Mouse (Mus musculus) forebrain, postnatal 0 days (tissue): ENCODE measurements around the gene Hist2h2aa1. TPM values are rescaled to one million over a fixed set of nuclear protein-coding genes. Genes with fewer than 3 reads are reported as not detected.
"Not testable (repeated sequence)": the region's sequence is repeated elsewhere in the genome, so short reads cannot be mapped to it uniquely, and the experiment has no call there.

Experiments
- ATAC-seq: fragments of 200-750 bp; cut with Nextera tagmentation; 2 replicates; pipeline ENCODE4 v1.8.0; 2017; ENCODE audit warnings: mild to moderate bottlenecking, moderate library complexity
- DNase-seq: peaks from one replicate; pipeline ENCODE4 v3.0.0-alpha.2; 2015
- H3K27ac ChIP-seq: fragments of 300-500 bp; sonication (generic); 2 replicates; pipeline ENCODE4 v1.5.1; 2014; ENCODE audit warnings: low read depth, mild to moderate bottlenecking, antibody characterized with exemption, low read length, moderate library complexity, mixed read lengths
- H3K27me3 ChIP-seq: fragments of 300-500 bp; sonication (generic); 2 replicates; pipeline ENCODE4 v1.6.1; 2014; ENCODE audit warnings: mild to moderate bottlenecking, low read length, mixed read lengths; ENCODE audit not compliant: insufficient read depth
- H3K36me3 ChIP-seq: fragments of 300-500 bp; sonication (generic); 2 replicates; pipeline ENCODE4 v1.6.1; 2014; ENCODE audit warnings: mild to moderate bottlenecking, moderate library complexity; ENCODE audit not compliant: insufficient read depth
- H3K4me1 ChIP-seq: fragments of 300-500 bp; sonication (generic); 2 replicates; pipeline ENCODE4 v1.6.1; 2014; ENCODE audit warnings: antibody characterized with exemption; ENCODE audit not compliant: insufficient read depth
- H3K4me2 ChIP-seq: fragments of 300-500 bp; sonication (generic); 2 replicates; pipeline ENCODE4 v1.6.1; 2014; ENCODE audit warnings: low read depth, mild to moderate bottlenecking, moderate library complexity
- H3K4me3 ChIP-seq: fragments of 300-500 bp; sonication (generic); 2 replicates; pipeline ENCODE4 v1.5.1; 2014; ENCODE audit warnings: low read depth, low read length, mixed read lengths
- H3K9ac ChIP-seq: fragments of 300-500 bp; sonication (generic); 2 replicates; pipeline ENCODE4 v1.6.1; 2014; ENCODE audit warnings: mild to moderate bottlenecking
- H3K9me3 ChIP-seq: fragments of 300-500 bp; sonication (generic); 2 replicates; pipeline ENCODE4 v1.6.1; 2016; ENCODE audit warnings: low read length
- CTCF ChIP-seq: sonication (generic); IDR thresholded peaks from 2 replicates; pipeline ENCODE4 v1.5.1; 2016; ENCODE audit warnings: antibody characterized with exemption, control low read depth, low read depth
- WGBS: fragments of 180-500 bp; shearing (Covaris S2); extraction: QIAGEN DNeasy Blood & Tissue Kit; methylation state at CpG from one replicate; pipeline ENCODE4 v1.1.7; 2014; 5-methylcytosine and 5-hydroxymethylcytosine counted together
- polyA plus RNA-seq: library from polyadenylated mRNA; unstranded; fragments of >200 nt; fragmentation: Nextera tagmentation; extraction: Ambion mirVana; gene quantifications from 2 replicates; pipeline ENCODE4 v1.2.1, GENCODE M21; 2015
- total RNA-seq: library from RNA; depleted of rRNA; stranded (reverse); fragments of >200 nt; gene quantifications from 2 replicates; pipeline ENCODE4 v1.2.3, GENCODE M21; 2014

Gene Hist2h2aa1
- total and polyA plus RNA-seq, 2 experiments from 2014 or later = 23.3 to 906 TPM

GRCm38 (mm10) chr3:96237904-96238511 is 7.3 kb upstream of the Hist2h2aa1 start:
- ATAC-seq = no peak
- Histone ChIP-seq H3K36me3 (no peaks in the 10 kb centered on the region), H3K9me3 (no peaks in the 10 kb centered on the region), H3K4me2 (peak overlapping the region; percentile 37), H3K27ac (no peak overlapping the region), H3K9ac (peak overlapping the region; percentile 33; the same call in 1 of the 2 replicates), H3K27me3 (no peaks in the 10 kb centered on the region), H3K4me1 (0 out of 2 replicates have a peak, but pooled peaks cover 3% of the 10 kb centered on the region), H3K4me3 (peak overlapping the region; percentile 22)
- no peak for TF ChIP-seq CTCF
- 2% methylated on average over 12 of the region's 12 CpGs for WGBS
- no peak for DNase-seq

GRCm38 (mm10) chr3:96238954-96239793 is 6.1 kb upstream of the Hist2h2aa1 start, which contains the start of gene Hist2h3c2:
Gene Hist2h3c2, minus strand, starts transcription at chr3:96239127.
- H3K4me2 ChIP-seq = peak within 1 kb of the TSS; percentile 39
- H3K27me3 ChIP-seq, H3K4me1 ChIP-seq, H3K9me3 ChIP-seq, DNase-seq, H3K27ac ChIP-seq, H3K36me3 ChIP-seq: not testable (repeated sequence)
- peak within 1 kb of the TSS; percentile 30 for H3K4me3 ChIP-seq
- ATAC-seq = peak; percentile 81
- H3K9ac ChIP-seq = peak within 1 kb of the TSS; percentile 33; the same call in 1 of the 2 replicates
- WGBS = 4% methylated on average over 17 of the region's 68 CpGs

GRCm38 (mm10) chr3:96239949-96240798 is 5.1 kb upstream of the Hist2h2aa1 start, which contains the start of gene Hist2h2aa2:
Gene Hist2h2aa2, minus strand, starts transcription at chr3:96240276.
- not testable (repeated sequence) for H3K9me3 ChIP-seq, H3K36me3 ChIP-seq, H3K27me3 ChIP-seq, H3K4me1 ChIP-seq
- Histone ChIP-seq H3K27ac (peak within 1 kb of the TSS; percentile 47), H3K9ac (peak within 1 kb of the TSS; percentile 19), H3K4me3 (peak within 1 kb of the TSS; percentile 30), H3K4me2 (peak within 1 kb of the TSS; percentile 39)
- peak; percentile 89 for ATAC-seq
- DNase-seq = peak; percentile 78
- 3% methylated on average over 28 of the region's 85 CpGs for WGBS

DNA sequence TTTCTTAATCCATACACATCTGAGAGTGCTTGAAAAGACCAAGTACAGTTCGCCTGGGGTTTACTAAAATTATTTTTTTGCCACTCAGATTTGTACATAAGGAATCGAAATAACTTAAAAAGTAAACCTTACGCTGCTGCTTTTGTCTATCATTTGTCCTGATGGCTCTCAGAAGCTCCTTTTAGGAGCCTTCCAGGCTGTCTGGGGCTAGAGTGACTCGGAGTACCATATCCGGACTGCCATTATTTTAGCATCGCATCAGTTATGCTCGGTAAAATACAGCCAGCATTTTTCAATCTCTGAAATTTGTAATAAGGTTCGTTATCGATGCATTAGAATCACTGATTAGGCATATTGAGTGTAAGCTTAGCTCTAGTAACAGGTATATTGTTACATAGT is 4.5 kb upstream of the Hist2h2aa1 start:
- H3K4me2 ChIP-seq = peak overlapping the region; percentile 39
- H3K27me3 ChIP-seq = no peaks in the 10 kb centered on the region
- no peaks in the 10 kb centered on the region for H3K36me3 ChIP-seq
- 61% methylated on average over 9 of the region's 9 CpGs for WGBS
- DNase-seq (no peak), ATAC-seq (no peak)
- peak overlapping the region; percentile 47 for H3K27ac ChIP-seq
- peak overlapping the region; percentile 19 for H3K9ac ChIP-seq
- 0 out of 2 replicates have a peak, but pooled peaks cover 8% of the 10 kb centered on the region for H3K4me1 ChIP-seq
- no peaks in the 10 kb centered on the region for H3K9me3 ChIP-seq
- no peak for TF ChIP-seq CTCF
- peak overlapping the region; percentile 20 for H3K4me3 ChIP-seq

- Histone ChIP-seq H3K4me2 (peak overlapping the region; percentile 53), H3K4me1 (0 out of 2 replicates have a peak, but pooled peaks cover 9% of the 10 kb centered on the region), H3K9me3 (no peaks in the 10 kb centered on the region), H3K4me3 (no peak overlapping the region), H3K27ac (peak overlapping the region; percentile 94; the same call in 1 of the 2 replicates), H3K9ac (no peak overlapping the region), H3K36me3 (no peaks in the 10 kb centered on the region), H3K27me3 (no peaks in the 10 kb centered on the region)
- ATAC-seq (no peak), DNase-seq (no peak)
- 83% methylated on average over 7 of the region's 7 CpGs for WGBS
- no peak for TF ChIP-seq CTCF
Observed at GRCm38 (mm10) chr3:96243921-96244572, 1.2 kb upstream of the Hist2h2aa1 start.

DNA sequence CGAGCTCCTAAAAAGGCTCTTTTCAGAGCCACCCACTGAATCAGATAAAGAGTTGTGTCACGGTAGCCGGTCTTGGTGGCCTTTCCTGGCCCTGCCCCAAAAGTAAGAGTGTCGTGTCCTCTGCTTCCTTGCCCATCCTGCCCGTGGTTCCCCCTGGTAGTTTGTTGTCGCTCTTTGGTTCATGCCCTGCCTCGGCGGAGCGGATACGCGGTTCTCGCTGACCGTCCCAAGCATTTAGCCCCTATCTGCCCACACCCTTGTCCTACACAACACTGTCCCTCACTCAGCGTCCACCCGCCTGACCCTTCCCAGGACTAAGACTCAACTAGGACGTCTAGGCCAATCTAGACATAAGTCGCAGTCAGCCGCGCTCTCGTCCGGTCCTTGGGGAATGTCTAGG is 721 bp downstream of the Hist2h2aa1 start:
- H3K27me3 ChIP-seq, H3K36me3 ChIP-seq, H3K9me3 ChIP-seq, H3K4me1 ChIP-seq, H3K9ac ChIP-seq, H3K27ac ChIP-seq, DNase-seq: not testable (repeated sequence)
- H3K4me3 ChIP-seq = peak overlapping the region; percentile 30
- ATAC-seq = peak; percentile 5; the same call in 1 of the 2 replicates
- 2% methylated on average over 10 of the region's 21 CpGs for WGBS
- H3K4me2 ChIP-seq = 0 out of 2 replicates have a peak overlapping the region, but pooled peaks have one; percentile 29

DNA sequence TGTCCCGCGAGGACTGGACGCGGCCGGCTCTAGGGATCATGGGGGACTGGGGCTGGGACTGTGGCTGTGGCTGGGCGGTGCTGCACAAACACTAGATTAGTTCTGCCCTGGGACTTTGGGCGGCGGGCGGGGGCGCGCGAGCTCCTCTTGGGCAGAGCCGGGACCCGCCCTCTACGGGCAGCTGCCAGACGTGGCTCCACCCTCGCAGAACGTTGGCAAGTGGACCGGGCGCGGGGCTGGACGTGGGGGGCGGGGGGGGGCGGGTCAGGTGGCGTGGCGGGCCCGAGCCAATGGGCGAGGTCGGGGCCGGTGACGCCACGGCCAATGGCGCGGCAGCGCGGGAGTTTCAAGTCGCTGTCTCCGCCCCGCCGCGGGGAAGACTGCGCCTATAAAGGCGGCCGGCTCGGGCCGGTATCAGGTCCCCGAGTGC is 1.1 kb downstream of the Hist2h2aa1 start, which contains the start of gene Hist2h3c1:
Hist2h3c1 (plus strand) TSS at position 259 of the 430 bp plus-strand sequence.
- H3K9ac ChIP-seq = 0 out of 2 replicates have a peak within 1 kb of the TSS, but pooled peaks have one; percentile 10
- DNase-seq, H3K4me1 ChIP-seq, H3K27ac ChIP-seq, H3K9me3 ChIP-seq, H3K36me3 ChIP-seq, H3K27me3 ChIP-seq: not testable (repeated sequence)
- peak within 1 kb of the TSS; percentile 30 for H3K4me3 ChIP-seq
- WGBS = no CpG with 5 or more reads among the region's 47 CpGs
- H3K4me2 ChIP-seq = peak within 1 kb of the TSS; percentile 39
- peak; percentile 80 for ATAC-seq
